Mouse (Mus musculus): ENCODE data around the gene Slc6a17. TPM values are rescaled to one million over a fixed set of nuclear protein-coding genes. Genes with fewer than 3 reads are reported as not detected.
A peak's percentile ranks its signal among the peaks of the same experiment; 100 is the strongest.

Slc6a17 gene
- 8.1 and 8.7 TPM in 2 replicates for polyA plus RNA-seq (2015; fragmentation: Nextera tagmentation; extraction: Ambion mirVana)

GRCm38 (mm10) chr3:107517631-107518108, at the start of gene Slc6a17:
Gene Slc6a17, minus strand, starts transcription at chr3:107518018.
- WGBS, result under 1% methylated on average over 68 of the region's 68 CpGs
- H3K27me3 ChIP-seq, result peaks cover 76% of the 10 kb centered on the region
- peak within 1 kb of the TSS; percentile 60 for H3K4me3 ChIP-seq
- ATAC-seq (ENCODE audit: low read depth), result peak; percentile 89
- H3K27ac ChIP-seq (replicated peaks), result peak within 1 kb of the TSS; percentile 64
- H3K9me3 ChIP-seq, result no peaks in the 10 kb centered on the region
- H3K36me3 ChIP-seq, result no peaks in the 10 kb centered on the region
- H3K4me2 ChIP-seq, result peak within 1 kb of the TSS; percentile 95
- H3K4me1 ChIP-seq (replicated peaks), result peaks cover 22% of the 10 kb centered on the region
- peak within 1 kb of the TSS; percentile 76 for H3K9ac ChIP-seq

- Histone ChIP-seq H3K9me3 (no peaks in the 10 kb centered on the region), H3K9ac (no peak overlapping the region), H3K27ac (replicated peaks) (no peak overlapping the region), H3K4me3 (no peak overlapping the region), H3K4me1 (replicated peaks) (peaks cover 5% of the 10 kb centered on the region; the same call in 1 of the 2 replicates), H3K36me3 (no peaks in the 10 kb centered on the region), H3K27me3 (peaks cover 14% of the 10 kb centered on the region), H3K4me2 (no peak overlapping the region)
- WGBS, result 37% methylated on average over 3 of the region's 3 CpGs
- no peak for ATAC-seq (ENCODE audit: low read depth)
Observed at GRCm38 (mm10) chr3:107565331-107565730, 47.5 kb upstream of the Slc6a17 start.

- H3K9me3 ChIP-seq, result no peaks in the 10 kb centered on the region
- ATAC-seq (ENCODE audit: low read depth), result 0 out of 2 replicates have a peak, but pooled peaks have one; percentile 49
- H3K36me3 ChIP-seq, result no peaks in the 10 kb centered on the region
- H3K9ac ChIP-seq, result no peak overlapping the region
- H3K4me1 ChIP-seq (replicated peaks), result peaks cover 5% of the 10 kb centered on the region; the same call in 1 of the 2 replicates
- H3K4me2 ChIP-seq, result no peak overlapping the region
- WGBS, result 37% methylated on average over 4 of the region's 4 CpGs
- H3K4me3 ChIP-seq, result no peak overlapping the region
- H3K27ac ChIP-seq (replicated peaks), result no peak overlapping the region
- H3K27me3 ChIP-seq, result 0 out of 2 replicates have a peak, but pooled peaks cover 7% of the 10 kb centered on the region
Observed at GRCm38 (mm10) chr3:107563880-107564279, 46.1 kb upstream of the Slc6a17 start.

- no peak for ATAC-seq (ENCODE audit: low read depth)
- Histone ChIP-seq H3K4me2 (no peak overlapping the region), H3K9me3 (no peaks in the 10 kb centered on the region), H3K36me3 (no peaks in the 10 kb centered on the region), H3K4me1 (replicated peaks) (peaks cover 5% of the 10 kb centered on the region; the same call in 1 of the 2 replicates), H3K4me3 (no peak overlapping the region), H3K27ac (replicated peaks) (no peak overlapping the region), H3K27me3 (peaks cover 19% of the 10 kb centered on the region; the same call in 1 of the 2 replicates), H3K9ac (no peak overlapping the region)
- WGBS, result 58% methylated on average over 4 of the region's 4 CpGs
Observed at GRCm38 (mm10) chr3:107562591-107562990, 44.8 kb upstream of the Slc6a17 start.

GRCm38 (mm10) chr3:107562104-107562503, 44.3 kb upstream of the Slc6a17 start:
- no peak for ATAC-seq (ENCODE audit: low read depth)
- 52% methylated on average over 2 of the region's 2 CpGs for WGBS
- no peak overlapping the region for H3K27ac ChIP-seq (replicated peaks)

GRCm38 (mm10) chr3:107559183-107559582, 41.4 kb upstream of the Slc6a17 start:
- peak; percentile 70 for ATAC-seq (ENCODE audit: low read depth)
- Histone ChIP-seq H3K4me1 (replicated peaks) (no peaks in the 10 kb centered on the region), H3K36me3 (no peaks in the 10 kb centered on the region), H3K4me2 (no peak overlapping the region), H3K9me3 (no peaks in the 10 kb centered on the region), H3K9ac (no peak overlapping the region), H3K27me3 (peaks cover 52% of the 10 kb centered on the region), H3K27ac (replicated peaks) (no peak overlapping the region), H3K4me3 (no peak overlapping the region)
- 14% methylated on average over 3 of the region's 3 CpGs for WGBS

More at GRCm38 (mm10) chr3:107562104-107562503, 44.3 kb upstream of the Slc6a17 start:
- Histone ChIP-seq H3K36me3 (no peaks in the 10 kb centered on the region), H3K4me1 (replicated peaks) (peaks cover 5% of the 10 kb centered on the region; the same call in 1 of the 2 replicates), H3K9ac (no peak overlapping the region), H3K27me3 (peaks cover 24% of the 10 kb centered on the region), H3K4me2 (no peak overlapping the region), H3K4me3 (no peak overlapping the region), H3K9me3 (no peaks in the 10 kb centered on the region)

- H3K4me1 ChIP-seq (replicated peaks), result no peaks in the 10 kb centered on the region
- no peaks in the 10 kb centered on the region for H3K9me3 ChIP-seq
- no peak overlapping the region for H3K4me2 ChIP-seq
- H3K36me3 ChIP-seq, result no peaks in the 10 kb centered on the region
- no peak overlapping the region for H3K9ac ChIP-seq
- H3K27ac ChIP-seq (replicated peaks), result no peak overlapping the region
- peaks cover 56% of the 10 kb centered on the region for H3K27me3 ChIP-seq
- H3K4me3 ChIP-seq, result no peak overlapping the region
- 28% methylated on average over 3 of the region's 3 CpGs for WGBS
- 0 out of 2 replicates have a peak, but pooled peaks have one; percentile 14 for ATAC-seq (ENCODE audit: low read depth)
Observed at GRCm38 (mm10) chr3:107558740-107559139, 40.9 kb upstream of the Slc6a17 start.

- H3K9ac ChIP-seq, result no peak within 1 kb of the TSS
Observed at GRCm38 (mm10) chr3:107554842-107555241, 37.0 kb upstream of the Slc6a17 start, which contains the start of gene Ubl4b. Gene Ubl4b, minus strand, starts transcription at chr3:107555073.

GRCm38 (mm10) chr3:107550409-107551049, 32.7 kb upstream of the Slc6a17 start:
- Histone ChIP-seq H3K9ac (no peak overlapping the region), H3K27ac (replicated peaks) (no peak overlapping the region), H3K4me2 (no peak overlapping the region), H3K4me3 (no peak overlapping the region), H3K27me3 (peaks cover 38% of the 10 kb centered on the region), H3K4me1 (replicated peaks) (peaks cover 45% of the 10 kb centered on the region), H3K36me3 (no peaks in the 10 kb centered on the region), H3K9me3 (no peaks in the 10 kb centered on the region)
- 72% methylated on average over 17 of the region's 17 CpGs for WGBS
- no peak for ATAC-seq (ENCODE audit: low read depth)

More at GRCm38 (mm10) chr3:107554842-107555241, 37.0 kb upstream of the Slc6a17 start, which contains the start of gene Ubl4b:
- H3K9me3 ChIP-seq, result no peaks in the 10 kb centered on the region
- no peak within 1 kb of the TSS for H3K27ac ChIP-seq (replicated peaks)
- ATAC-seq (ENCODE audit: low read depth), result no peak
- no peak within 1 kb of the TSS for H3K4me3 ChIP-seq
- WGBS, result 89% methylated on average over 2 of the region's 2 CpGs
- peaks cover 21% of the 10 kb centered on the region for H3K4me1 ChIP-seq (replicated peaks)
- H3K27me3 ChIP-seq, result peaks cover 66% of the 10 kb centered on the region
- H3K36me3 ChIP-seq, result no peaks in the 10 kb centered on the region
- H3K4me2 ChIP-seq, result no peak within 1 kb of the TSS

GRCm38 (mm10) chr3:107546956-107547355, 29.1 kb upstream of the Slc6a17 start:
- H3K4me1 ChIP-seq (replicated peaks), result peaks cover 38% of the 10 kb centered on the region
- H3K36me3 ChIP-seq, result no peaks in the 10 kb centered on the region
- WGBS, result 60% methylated on average over 2 of the region's 2 CpGs
- no peaks in the 10 kb centered on the region for H3K9me3 ChIP-seq
- no peak overlapping the region for H3K9ac ChIP-seq
- H3K4me2 ChIP-seq, result no peak overlapping the region
- peaks cover 24% of the 10 kb centered on the region for H3K27me3 ChIP-seq
- peak overlapping the region; percentile 71; the same call in 1 of the 2 replicates for H3K27ac ChIP-seq (replicated peaks)
- H3K4me3 ChIP-seq, result no peak overlapping the region
- ATAC-seq (ENCODE audit: low read depth), result peak; percentile 44

GRCm38 (mm10) chr3:107545716-107546412, 28.0 kb upstream of the Slc6a17 start:
- Histone ChIP-seq H3K9me3 (no peaks in the 10 kb centered on the region), H3K4me2 (no peak overlapping the region), H3K4me1 (replicated peaks) (peaks cover 35% of the 10 kb centered on the region), H3K9ac (no peak overlapping the region), H3K27me3 (peaks cover 26% of the 10 kb centered on the region), H3K4me3 (no peak overlapping the region), H3K27ac (replicated peaks) (peak overlapping the region; percentile 74), H3K36me3 (no peaks in the 10 kb centered on the region)
- WGBS, result 8% methylated on average over 10 of the region's 10 CpGs
- ATAC-seq (ENCODE audit: low read depth), result peak; percentile 77

- Histone ChIP-seq H3K27ac (replicated peaks) (peak overlapping the region; percentile 74), H3K4me2 (no peak overlapping the region), H3K4me1 (replicated peaks) (peaks cover 35% of the 10 kb centered on the region), H3K9me3 (no peaks in the 10 kb centered on the region), H3K9ac (no peak overlapping the region), H3K36me3 (no peaks in the 10 kb centered on the region), H3K27me3 (peaks cover 31% of the 10 kb centered on the region), H3K4me3 (no peak overlapping the region)
- WGBS, result 47% methylated on average over 5 of the region's 5 CpGs
- no peak for ATAC-seq (ENCODE audit: low read depth)
Observed at GRCm38 (mm10) chr3:107545278-107545677, 27.5 kb upstream of the Slc6a17 start.
